Mouse (Mus musculus): ENCODE data around the gene Rnf121. TPM values are rescaled to one million over a fixed set of nuclear protein-coding genes. Genes with fewer than 3 reads are reported as not detected.

Rnf121 gene
- total RNA-seq, 2 experiments from 2014 or later: 35.0 to 40.9 TPM

GRCm38 (mm10) chr7:102000921-102001630 is 64.2 kb downstream of the Rnf121 start:
- DNase-seq (ENCODE audit: low spot score in 2 of 2): peak; percentile 55 to 66

GRCm38 (mm10) chr7:102000296-102000695 is 65.0 kb downstream of the Rnf121 start:
- DNase-seq (ENCODE audit: low spot score in 2 of 2): no peak

DNA sequence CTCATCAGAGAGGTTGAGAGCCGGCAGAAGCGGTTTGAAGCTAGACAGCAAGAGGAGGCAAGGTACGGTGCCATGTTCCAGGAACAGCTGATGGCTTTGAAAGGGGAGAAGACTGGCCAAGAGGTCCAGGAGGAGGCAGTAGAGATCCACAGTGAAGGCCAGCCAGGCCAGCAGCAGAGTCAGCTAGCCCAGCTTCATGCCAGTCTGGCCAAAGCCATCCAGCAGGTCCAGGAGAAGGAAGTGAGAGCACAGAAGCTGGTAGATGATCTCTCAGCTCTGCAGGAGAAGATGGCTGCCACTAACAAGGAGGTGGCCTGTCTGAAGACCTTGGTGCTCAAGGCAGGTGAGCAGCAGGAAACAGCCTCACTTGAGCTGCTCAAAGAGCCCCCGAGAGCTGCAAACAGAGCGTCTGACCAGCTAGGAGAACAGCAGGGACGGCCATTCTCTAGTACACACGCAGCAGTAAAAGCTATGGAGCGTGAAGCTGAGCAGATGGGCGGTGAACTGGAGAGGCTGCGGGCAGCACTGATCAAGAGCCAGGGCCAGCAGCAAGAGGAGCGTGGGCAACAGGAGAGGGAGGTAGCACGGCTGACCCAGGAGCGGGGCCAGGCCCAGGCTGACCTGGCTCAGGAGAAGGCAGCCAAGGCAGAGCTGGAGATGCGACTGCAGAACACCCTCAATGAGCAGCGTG is 65.7 kb downstream of the Rnf121 start:
- DNase-seq (ENCODE audit: low spot score in 2 of 2): no peak

GRCm38 (mm10) chr7:101998194-101998927 is 66.9 kb downstream of the Rnf121 start:
- peak; percentile 77 to 86 for DNase-seq (ENCODE audit: low spot score in 2 of 2)

DNA sequence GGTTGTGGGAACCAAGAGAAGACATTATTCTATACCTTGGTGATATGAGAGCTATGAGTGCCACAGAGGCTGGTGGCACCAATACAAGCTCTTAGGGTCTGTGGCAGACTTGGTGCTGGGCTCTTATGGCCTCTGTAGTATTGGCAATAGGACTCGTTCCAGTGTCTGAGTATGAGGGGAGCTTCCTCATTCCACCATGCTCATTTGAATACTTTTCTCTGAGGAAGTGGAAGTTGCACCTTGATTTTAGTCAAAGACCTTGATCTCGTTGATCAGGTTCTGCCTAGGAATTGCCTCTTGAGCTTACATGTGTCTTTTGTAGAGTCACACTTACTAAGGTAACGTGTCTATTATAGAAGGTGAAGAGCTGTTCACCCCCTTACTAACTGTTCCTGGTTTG is 71.0 kb downstream of the Rnf121 start:
- DNase-seq (ENCODE audit: low spot score in 2 of 2): no peak

DNA sequence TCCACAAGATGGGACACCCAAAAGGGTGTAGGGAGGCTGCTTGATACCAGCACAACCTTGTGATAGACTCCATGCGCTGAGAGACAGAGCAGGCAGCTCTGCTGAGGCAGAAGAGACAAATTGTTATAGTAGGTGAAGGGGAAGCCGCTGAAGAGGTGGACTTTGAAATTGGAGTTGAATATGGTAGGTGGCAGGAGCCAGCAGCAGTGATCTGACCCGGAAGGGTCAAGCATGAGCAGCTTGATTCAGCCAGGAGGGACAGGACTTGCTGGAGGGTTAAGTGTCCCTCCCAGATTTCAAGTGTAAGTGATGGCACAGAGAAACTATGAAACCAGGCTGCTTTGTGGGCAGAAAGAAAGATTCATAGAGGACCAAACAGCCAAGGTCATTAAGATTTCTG is 80.2 kb downstream of the Rnf121 start:
- no peak for DNase-seq (ENCODE audit: low spot score in 2 of 2)

GRCm38 (mm10) chr7:101982735-101983134 is 82.5 kb downstream of the Rnf121 start:
- no peak for DNase-seq (ENCODE audit: low spot score in 2 of 2)

DNA sequence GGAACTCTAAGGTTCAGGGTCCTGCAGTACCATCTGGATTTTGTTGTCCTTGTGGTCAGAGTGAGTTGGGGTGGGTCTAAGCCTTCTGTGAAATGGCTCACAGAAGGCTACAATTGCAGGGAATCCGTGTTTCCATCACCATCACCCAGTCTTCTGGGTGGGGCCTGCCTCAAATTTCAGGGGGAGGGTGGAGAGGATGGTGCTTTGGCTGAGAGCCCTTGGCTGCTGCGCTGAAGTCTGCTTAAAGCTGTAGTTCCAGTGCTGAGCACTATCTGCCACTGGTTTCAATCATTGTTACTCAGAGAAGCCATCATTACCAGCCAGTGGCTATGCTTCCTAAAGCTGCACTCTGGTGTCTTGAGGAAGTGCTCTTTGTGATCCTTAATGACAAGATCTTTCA is 90.8 kb downstream of the Rnf121 start:
- DNase-seq (ENCODE audit: low spot score in 2 of 2): peak; percentile 24 to 33

DNA sequence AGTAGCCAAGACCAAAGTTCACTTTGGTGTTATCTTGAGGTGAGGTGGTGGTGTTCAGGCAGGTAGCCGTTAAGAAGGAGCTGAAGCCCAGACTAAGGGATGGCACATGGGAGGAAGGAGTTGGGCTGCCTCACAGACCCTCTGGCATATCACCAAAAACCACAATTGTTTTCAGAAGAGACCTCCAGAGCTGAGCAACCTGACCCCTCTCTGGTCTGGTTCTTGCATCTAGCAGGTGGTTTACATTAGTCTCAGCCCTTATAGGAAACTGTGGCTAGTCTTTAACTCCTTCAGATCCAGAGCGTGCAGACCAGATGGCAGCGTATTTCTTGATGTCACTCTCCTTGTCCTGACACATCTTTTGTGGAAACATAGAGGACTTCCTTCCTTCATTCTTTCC is 91.5 kb downstream of the Rnf121 start:
- no peak for DNase-seq (ENCODE audit: low spot score in 2 of 2)

DNA sequence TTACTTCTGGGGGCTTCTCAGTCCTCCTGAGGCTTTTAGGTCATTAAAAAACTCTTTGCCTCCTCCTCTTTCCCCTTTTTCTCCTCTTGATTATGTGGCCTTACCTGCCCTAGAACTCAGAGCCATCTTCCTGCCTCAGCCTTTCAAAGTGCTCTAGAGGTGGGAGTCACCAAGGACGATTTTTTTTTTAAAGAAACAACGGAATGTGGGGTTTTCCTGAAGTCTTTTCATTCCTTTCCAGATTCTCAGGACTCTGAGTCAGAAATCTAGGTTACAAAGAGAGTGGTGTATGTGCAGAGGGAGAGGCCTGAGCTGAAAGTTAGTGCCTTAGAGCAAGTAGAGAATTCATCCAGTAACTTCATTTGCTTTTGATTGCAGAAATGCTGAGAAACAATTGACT is 93.5 kb downstream of the Rnf121 start:
- DNase-seq (ENCODE audit: low spot score in 2 of 2): no peak

- DNase-seq (ENCODE audit: low spot score in 2 of 2): peak; percentile 85
Measured at GRCm38 (mm10) chr7:101970821-101971461, 94.3 kb downstream of the Rnf121 start.

- peak; percentile 84 to 93 for DNase-seq (ENCODE audit: low spot score in 2 of 2)
Measured at GRCm38 (mm10) chr7:101970429-101970775, 94.9 kb downstream of the Rnf121 start.

DNA sequence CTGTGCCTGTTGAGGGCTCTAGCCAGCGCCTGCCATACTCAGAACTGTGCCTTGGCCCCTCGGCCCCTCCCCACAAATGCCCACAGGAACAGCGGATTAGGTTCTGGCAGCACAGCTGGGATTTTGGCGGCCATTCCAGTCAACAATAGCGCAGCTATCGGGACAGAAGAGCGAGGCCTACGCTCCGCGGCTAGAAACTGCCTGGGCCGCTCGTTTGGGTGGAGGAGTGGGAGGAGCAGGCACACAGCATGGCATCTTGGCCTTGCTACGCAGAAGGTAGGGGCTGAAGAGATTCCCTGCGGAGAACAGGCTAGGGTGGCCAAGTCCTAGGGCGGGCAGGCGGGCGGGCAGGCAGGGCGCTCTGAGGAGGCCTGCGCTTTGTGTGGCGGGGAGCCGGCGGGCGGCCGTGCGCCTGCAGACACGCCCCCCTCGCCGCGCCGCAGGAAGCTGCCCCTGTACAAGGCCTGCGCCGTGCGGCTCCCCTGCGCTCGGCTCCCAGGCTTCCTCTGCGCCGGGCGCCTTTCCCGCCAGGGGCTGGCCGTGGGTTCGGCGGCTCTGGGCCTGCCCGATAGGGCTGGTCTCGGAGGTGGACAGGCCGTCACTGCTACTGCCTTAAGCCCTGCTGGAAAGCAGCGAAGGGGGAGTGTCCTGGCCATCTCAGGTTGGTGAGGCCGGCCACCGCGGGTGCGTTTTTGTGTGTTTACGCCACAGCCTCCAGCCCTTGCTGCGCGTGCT is 95.4 kb downstream of the Rnf121 start:
- peak; percentile 84 to 86 for DNase-seq (ENCODE audit: low spot score in 2 of 2)

Other genes starting within 250 kb of the Rnf121 start
- gene Phox2a, start 247.2 kb downstream of the Rnf121 start, total RNA-seq (2021): not detected
- gene Inppl1, start 227.2 kb downstream of the Rnf121 start, total RNA-seq (2021): 10 to 100 TPM; 32.9 to 36.0 TPM
- 1 to 10 TPM in 1 of 2 experiments, under 1 TPM in 1; 0.90 to 1.1 TPM for gene Folr2, start 208.3 kb downstream of the Rnf121 start, total RNA-seq (2021)
- 10 to 100 TPM; 31.7 to 35.3 TPM for gene Anapc15, start 201.8 kb downstream of the Rnf121 start, total RNA-seq (2021)
- gene Folr1, start 194.7 kb downstream of the Rnf121 start, total RNA-seq (2021): 10 to 100 TPM in 1 of 2 experiments, 1 to 10 TPM in 1; 4.4 to 35.6 TPM
- gene Lamtor1, start 159.6 kb downstream of the Rnf121 start, total RNA-seq (2021): 100 to 1,000 TPM in 1 of 2 experiments, 10 to 100 TPM in 1; 98.7 to 102 TPM
- under 1 TPM; 0.18 to 0.21 TPM for gene Tomt, start 159.1 kb downstream of the Rnf121 start, total RNA-seq (2021)
- 1 to 10 TPM; 4.8 to 7.4 TPM for gene Lrrc51, start 131.6 kb downstream of the Rnf121 start, total RNA-seq (2021)
- gene Numa1, start 131.4 kb downstream of the Rnf121 start, total RNA-seq (2021): 10 to 100 TPM; 73.4 to 75.3 TPM
- gene Il18bp, start 46.8 kb downstream of the Rnf121 start, total RNA-seq (2021): 1 to 10 TPM; 8.4 to 8.7 TPM
- 10 to 100 TPM; 19.6 to 22.3 TPM for gene Xndc1, start within 50 bp of the Rnf121 start, total RNA-seq (2021)
- 1 to 10 TPM; 1.9 to 2.3 TPM for gene Xntrpc, start 244 bp upstream of the Rnf121 start, total RNA-seq (2021)
- under 1 TPM in 1 of 2 experiments, not detected in 1; 0.60 TPM for gene Trpc2, start 17.6 kb upstream of the Rnf121 start, total RNA-seq (2021)
- not detected for gene Art1, start 36.3 kb upstream of the Rnf121 start, total RNA-seq (2021)
- gene Art5, start 44.0 kb upstream of the Rnf121 start, total RNA-seq (2021): not detected
- under 1 TPM in 1 of 2 experiments, not detected in 1; 0.14 TPM for gene Chrna10, start 51.4 kb upstream of the Rnf121 start, total RNA-seq (2021)
- 10 to 100 TPM; 34.8 to 35.9 TPM for gene Nup98, start 144.7 kb upstream of the Rnf121 start, total RNA-seq (2021)
- 10 to 100 TPM; 24.9 to 28.8 TPM for gene Pgap2, start 144.7 kb upstream of the Rnf121 start, total RNA-seq (2021)
- 10 to 100 TPM; 23.4 to 25.8 TPM for gene Rhog, start 190.6 kb upstream of the Rnf121 start, total RNA-seq (2021)
- gene Stim1, start 202.3 kb upstream of the Rnf121 start, total RNA-seq (2021): 10 to 100 TPM; 65.6 to 66.1 TPM